Mouse (Mus musculus) hindlimb bud, embryonic 11.5 days (tissue): ENCODE data around the gene Rell1.

ENCODE experiments used
- DNase-seq: peaks from one replicate; pipeline ENCODE4 v3.0.0-alpha.2; 2012; ENCODE audit warnings: low read depth, low spot score; ENCODE audit errors: extremely low spot score

The Rell1 gene

GRCm38 (mm10) chr5:63953401-63954032, 15.2 kb downstream of the Rell1 start:
- no peak for DNase-seq

GRCm38 (mm10) chr5:63952039-63952438, 16.7 kb downstream of the Rell1 start:
- DNase-seq = no peak

- DNase-seq = no peak
Observed at GRCm38 (mm10) chr5:63951421-63951911, 17.2 kb downstream of the Rell1 start.

- no peak for DNase-seq
Observed at GRCm38 (mm10) chr5:63949195-63949594, 19.5 kb downstream of the Rell1 start.

GRCm38 (mm10) chr5:63947526-63947925, 21.2 kb downstream of the Rell1 start:
- no peak for DNase-seq

- no peak for DNase-seq
Observed at GRCm38 (mm10) chr5:63943291-63943690, 25.4 kb downstream of the Rell1 start.

GRCm38 (mm10) chr5:63941891-63942290, 26.8 kb downstream of the Rell1 start:
- DNase-seq = no peak

GRCm38 (mm10) chr5:63938575-63938974, 30.1 kb downstream of the Rell1 start:
- no peak for DNase-seq

GRCm38 (mm10) chr5:63936740-63937139, 32.0 kb downstream of the Rell1 start:
- no peak for DNase-seq

GRCm38 (mm10) chr5:63935581-63935980, 33.1 kb downstream of the Rell1 start:
- no peak for DNase-seq

GRCm38 (mm10) chr5:63932829-63933228, 35.9 kb downstream of the Rell1 start:
- no peak for DNase-seq

- DNase-seq = no peak
Observed at GRCm38 (mm10) chr5:63930824-63931358, 37.8 kb downstream of the Rell1 start.

- DNase-seq = no peak
Observed at GRCm38 (mm10) chr5:63925035-63925628, 43.6 kb downstream of the Rell1 start.

- DNase-seq = no peak
Observed at GRCm38 (mm10) chr5:63923305-63924025, 45.2 kb downstream of the Rell1 start.

GRCm38 (mm10) chr5:63918201-63918600, 50.5 kb downstream of the Rell1 start:
- DNase-seq = no peak

GRCm38 (mm10) chr5:63916457-63917139, 52.1 kb downstream of the Rell1 start:
- DNase-seq = no peak

GRCm38 (mm10) chr5:63914896-63915295, 53.8 kb downstream of the Rell1 start:
- DNase-seq = no peak

- DNase-seq = no peak
Observed at GRCm38 (mm10) chr5:63910171-63910960, 58.3 kb downstream of the Rell1 start.

GRCm38 (mm10) chr5:63907513-63907912, 61.2 kb downstream of the Rell1 start:
- DNase-seq = no peak
